Mouse (Mus musculus): ENCODE data around the gene Rasgef1b. TPM values are rescaled to one million over a fixed set of nuclear protein-coding genes. Genes with fewer than 3 reads are reported as not detected.
A peak's percentile ranks its signal among the peaks of the same experiment; 100 is the strongest.

Gene Rasgef1b
- polyA plus RNA-seq, 1 experiment from 2014 or later, result 3.6 TPM

- Histone ChIP-seq H3K9ac (ENCODE audit: low read depth, low read length) (no peak overlapping the region), H3K27ac (ENCODE audit: low read depth, low read length) (no peak overlapping the region), H3K4me2 (replicated peaks; ENCODE audit: low read depth) (no peak overlapping the region), H3K4me1 (replicated peaks; ENCODE audit: control insufficient read depth, insufficient read depth, low read length) (no peaks in the 10 kb centered on the region), H3K27me3 (replicated peaks; ENCODE audit: control insufficient read depth, insufficient read depth, low read length) (no peaks in the 10 kb centered on the region), H3K36me3 (ENCODE audit: control insufficient read depth, insufficient read depth) (no peaks in the 10 kb centered on the region), H3K9me3 (ENCODE audit: control insufficient read depth) (no peaks in the 10 kb centered on the region), H3K4me3 (ENCODE audit: low read depth, low read length) (no peak overlapping the region)
- 55% methylated on average over 5 of the region's 5 CpGs for WGBS
- no peak for ATAC-seq
- TF ChIP-seq CTCF (IDR thresholded peaks at IDR 0.05; ENCODE audit: low read depth), result no peak
These were observed 146.8 kb downstream of the Rasgef1b start for GRCm38 (mm10) chr5:99582055-99582454.

GRCm38 (mm10) chr5:99578692-99579091 is 150.2 kb downstream of the Rasgef1b start:
- Histone ChIP-seq H3K9me3 (ENCODE audit: control insufficient read depth) (no peaks in the 10 kb centered on the region), H3K4me1 (replicated peaks; ENCODE audit: control insufficient read depth, insufficient read depth, low read length) (no peaks in the 10 kb centered on the region), H3K9ac (ENCODE audit: low read depth, low read length) (no peak overlapping the region), H3K4me2 (replicated peaks; ENCODE audit: low read depth) (no peak overlapping the region), H3K4me3 (ENCODE audit: low read depth, low read length) (no peak overlapping the region), H3K27ac (ENCODE audit: low read depth, low read length) (no peak overlapping the region), H3K27me3 (replicated peaks; ENCODE audit: control insufficient read depth, insufficient read depth, low read length) (no peaks in the 10 kb centered on the region), H3K36me3 (ENCODE audit: control insufficient read depth, insufficient read depth) (no peaks in the 10 kb centered on the region)
- ATAC-seq, result no peak
- TF ChIP-seq CTCF (IDR thresholded peaks at IDR 0.05; ENCODE audit: low read depth), result peak; percentile 91
- 4% methylated on average over 4 of the region's 4 CpGs for WGBS

- H3K4me1 ChIP-seq (replicated peaks; ENCODE audit: control insufficient read depth, insufficient read depth, low read length), result no peaks in the 10 kb centered on the region
- H3K9me3 ChIP-seq (ENCODE audit: control insufficient read depth), result no peaks in the 10 kb centered on the region
- no peak for TF ChIP-seq CTCF (IDR thresholded peaks at IDR 0.05; ENCODE audit: low read depth)
- WGBS, result 76% methylated on average over 8 of the region's 8 CpGs
- no peak for ATAC-seq
- H3K27ac ChIP-seq (ENCODE audit: low read depth, low read length), result no peak overlapping the region
- no peaks in the 10 kb centered on the region for H3K36me3 ChIP-seq (ENCODE audit: control insufficient read depth, insufficient read depth)
- H3K9ac ChIP-seq (ENCODE audit: low read depth, low read length), result no peak overlapping the region
- no peak overlapping the region for H3K4me3 ChIP-seq (ENCODE audit: low read depth, low read length)
- H3K4me2 ChIP-seq (replicated peaks; ENCODE audit: low read depth), result no peak overlapping the region
- no peaks in the 10 kb centered on the region for H3K27me3 ChIP-seq (replicated peaks; ENCODE audit: control insufficient read depth, insufficient read depth, low read length)
These were observed 153.0 kb downstream of the Rasgef1b start for GRCm38 (mm10) chr5:99575897-99576296.

- no peak overlapping the region for H3K4me2 ChIP-seq (replicated peaks; ENCODE audit: low read depth)
- no peaks in the 10 kb centered on the region for H3K9me3 ChIP-seq (ENCODE audit: control insufficient read depth)
- H3K4me1 ChIP-seq (replicated peaks; ENCODE audit: control insufficient read depth, insufficient read depth, low read length), result no peaks in the 10 kb centered on the region
- no peak overlapping the region for H3K27ac ChIP-seq (ENCODE audit: low read depth, low read length)
- ATAC-seq, result no peak
- H3K9ac ChIP-seq (ENCODE audit: low read depth, low read length), result no peak overlapping the region
- WGBS, result 64% methylated on average over 8 of the region's 8 CpGs
- H3K27me3 ChIP-seq (replicated peaks; ENCODE audit: control insufficient read depth, insufficient read depth, low read length), result no peaks in the 10 kb centered on the region
- no peak for TF ChIP-seq CTCF (IDR thresholded peaks at IDR 0.05; ENCODE audit: low read depth)
- H3K4me3 ChIP-seq (ENCODE audit: low read depth, low read length), result no peak overlapping the region
- H3K36me3 ChIP-seq (ENCODE audit: control insufficient read depth, insufficient read depth), result no peaks in the 10 kb centered on the region
These were observed 164.2 kb downstream of the Rasgef1b start for GRCm38 (mm10) chr5:99564501-99565323.

GRCm38 (mm10) chr5:99562096-99562495 is 166.8 kb downstream of the Rasgef1b start:
- ATAC-seq, result no peak

GRCm38 (mm10) chr5:99559814-99560213 is 169.1 kb downstream of the Rasgef1b start:
- 53% methylated on average over 3 of the region's 3 CpGs for WGBS
- Histone ChIP-seq H3K4me1 (replicated peaks; ENCODE audit: control insufficient read depth, insufficient read depth, low read length) (no peaks in the 10 kb centered on the region), H3K27ac (ENCODE audit: low read depth, low read length) (no peak overlapping the region), H3K4me2 (replicated peaks; ENCODE audit: low read depth) (no peak overlapping the region), H3K9ac (ENCODE audit: low read depth, low read length) (no peak overlapping the region), H3K27me3 (replicated peaks; ENCODE audit: control insufficient read depth, insufficient read depth, low read length) (no peaks in the 10 kb centered on the region), H3K9me3 (ENCODE audit: control insufficient read depth) (no peaks in the 10 kb centered on the region), H3K4me3 (ENCODE audit: low read depth, low read length) (no peak overlapping the region), H3K36me3 (ENCODE audit: control insufficient read depth, insufficient read depth) (no peaks in the 10 kb centered on the region)
- ATAC-seq, result no peak
- TF ChIP-seq CTCF (IDR thresholded peaks at IDR 0.05; ENCODE audit: low read depth), result no peak

More at GRCm38 (mm10) chr5:99562096-99562495, 166.8 kb downstream of the Rasgef1b start:
- Histone ChIP-seq H3K36me3 (ENCODE audit: control insufficient read depth, insufficient read depth) (no peaks in the 10 kb centered on the region), H3K9me3 (ENCODE audit: control insufficient read depth) (no peaks in the 10 kb centered on the region), H3K4me3 (ENCODE audit: low read depth, low read length) (no peak overlapping the region), H3K9ac (ENCODE audit: low read depth, low read length) (no peak overlapping the region), H3K4me1 (replicated peaks; ENCODE audit: control insufficient read depth, insufficient read depth, low read length) (no peaks in the 10 kb centered on the region), H3K27me3 (replicated peaks; ENCODE audit: control insufficient read depth, insufficient read depth, low read length) (no peaks in the 10 kb centered on the region), H3K4me2 (replicated peaks; ENCODE audit: low read depth) (no peak overlapping the region), H3K27ac (ENCODE audit: low read depth, low read length) (no peak overlapping the region)
- WGBS, result 84% methylated on average over 6 of the region's 6 CpGs
- no peak for TF ChIP-seq CTCF (IDR thresholded peaks at IDR 0.05; ENCODE audit: low read depth)
